Mouse (Mus musculus) leukemia stem cell, adult 10-12 weeks (primary cell): ENCODE results near the gene Eif4enif1. TPM values are rescaled to one million over a fixed set of nuclear protein-coding genes. Genes with fewer than 3 reads are reported as not detected.

Experiments
- polyA plus RNA-seq: library from polyadenylated mRNA; stranded (reverse); fragments of >175 nt; gene quantifications from 2 replicates; pipeline ENCODE4 v1.2.3, GENCODE M21; 2012; ENCODE audit warnings: low replicate concordance

Eif4enif1 gene
- 53.6 and 69.2 TPM in 2 replicates for polyA plus RNA-seq

DNA sequence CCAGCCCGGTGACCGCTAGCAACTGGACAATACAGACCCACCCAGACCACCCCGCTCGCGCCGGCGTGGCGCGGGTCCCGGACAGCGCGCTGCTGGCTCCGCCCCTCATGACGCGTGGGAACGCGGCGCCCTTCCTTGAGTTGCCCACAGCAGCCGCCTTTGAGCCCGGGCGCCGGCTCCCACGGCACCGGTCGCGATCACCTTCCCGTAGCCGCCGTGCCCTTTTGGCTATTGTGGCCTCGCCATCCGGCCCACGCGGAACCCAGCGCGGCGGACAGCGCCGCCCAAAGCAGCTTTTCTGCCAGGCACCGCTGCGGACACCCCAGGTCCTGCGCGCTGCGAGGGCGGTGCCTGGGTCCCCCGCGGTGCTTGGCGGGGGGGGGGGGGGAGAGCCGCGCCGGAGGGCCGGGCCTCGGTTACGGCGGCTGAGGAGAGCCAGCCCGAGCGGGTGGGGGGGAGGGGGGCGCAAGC lies at the start of gene Eif4enif1:
TSS of gene Eif4enif1 (plus strand) at position 162 of the 471 bp plus-strand sequence.

DNA sequence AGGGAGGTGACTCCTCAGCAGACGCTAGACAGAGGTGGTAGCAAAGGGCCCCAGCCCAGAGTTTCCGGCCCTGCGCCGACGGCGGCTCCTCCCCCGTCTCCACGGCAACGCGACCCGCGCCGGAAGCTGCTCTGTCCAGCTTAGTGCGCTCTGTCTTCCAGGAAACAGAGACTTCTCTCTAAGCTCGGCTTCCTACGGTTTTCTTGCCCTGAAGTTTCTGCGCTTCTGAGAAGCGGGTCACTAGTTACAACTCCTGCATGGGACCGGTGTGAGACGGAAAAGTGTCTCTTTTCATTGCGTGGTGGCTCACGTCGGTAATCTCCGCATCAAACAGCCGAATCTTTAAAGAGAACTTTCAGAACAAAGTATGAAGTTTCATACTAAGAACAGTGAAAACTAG lies 8.8 kb upstream of the Eif4enif1 start, which contains the start of gene Sfi1:
TSS of gene Sfi1 (minus strand) at position 101 of the 400 bp plus-strand sequence.

DNA sequence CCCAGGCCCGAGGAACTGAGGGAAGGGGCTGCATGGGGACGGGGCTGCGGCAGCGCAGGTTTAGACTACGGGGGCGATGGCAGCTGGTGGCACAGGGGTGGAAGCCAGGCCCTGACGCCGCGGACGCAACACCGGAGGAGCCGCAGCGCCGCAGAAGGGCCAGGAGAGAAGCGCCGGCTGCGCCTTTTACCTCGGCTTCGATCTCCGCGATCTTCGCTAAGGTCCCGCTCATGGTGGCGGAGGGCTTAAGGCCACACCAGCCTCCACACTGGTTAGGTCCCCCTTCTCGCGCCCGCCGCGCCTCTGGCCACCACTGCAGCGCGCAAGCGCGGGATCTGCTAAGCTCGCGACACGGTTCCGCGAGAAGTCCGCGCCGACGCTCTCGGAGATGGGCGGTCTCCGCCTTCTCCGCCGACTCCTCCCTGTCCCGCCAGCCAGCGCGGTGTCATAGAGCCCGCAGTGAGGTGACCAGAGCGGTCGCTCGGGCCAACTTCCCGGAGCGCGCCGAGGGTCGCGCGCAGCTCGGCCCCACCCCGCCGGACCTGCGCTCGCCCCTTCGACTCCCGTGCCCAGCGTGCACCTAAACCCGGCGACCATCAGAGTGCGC lies 64.0 kb downstream of the Eif4enif1 start, which contains the start of gene Drg1:
TSS of gene Drg1 (minus strand) at position 337 of the 607 bp plus-strand sequence.

DNA sequence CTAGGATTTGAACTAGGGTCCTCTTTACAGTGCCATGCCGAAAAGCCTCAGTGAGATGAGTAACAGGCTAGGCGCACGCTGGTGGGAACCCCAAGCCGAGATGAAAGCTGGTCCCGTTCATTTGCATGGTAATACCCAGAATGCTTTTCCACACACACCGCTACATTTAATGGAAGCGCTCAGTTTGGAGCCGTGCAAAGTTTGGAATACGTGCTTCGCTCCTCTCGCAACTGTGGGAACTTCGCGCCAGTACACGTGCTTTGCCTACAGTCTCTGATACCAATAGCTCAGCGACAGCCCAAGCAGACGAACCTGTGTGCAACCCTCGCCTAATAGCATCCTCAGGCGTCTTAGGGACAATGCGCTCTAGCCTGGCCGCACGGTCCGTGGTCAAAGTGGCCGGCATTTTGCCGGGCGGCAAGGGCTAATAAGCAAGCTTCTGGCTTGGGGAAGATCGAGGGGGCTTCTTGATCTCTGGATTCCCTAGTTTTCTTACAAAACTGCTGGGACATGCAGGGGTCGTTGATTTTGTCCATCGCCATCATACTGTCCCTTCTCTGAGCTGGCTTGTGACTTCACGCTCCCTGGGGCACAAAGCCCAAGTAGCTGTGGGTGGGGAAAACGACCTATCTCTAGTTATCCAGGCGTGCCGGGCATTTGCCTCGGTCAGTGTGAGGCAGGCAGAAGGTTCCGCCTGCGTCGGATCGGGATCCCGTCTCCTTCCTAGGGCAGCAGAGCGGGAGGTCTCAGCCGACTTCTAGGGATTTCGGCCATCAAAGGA lies 86.5 kb downstream of the Eif4enif1 start, which contains the start of gene Patz1:
TSS of gene Patz1 (plus strand) at position 354 of the 781 bp plus-strand sequence.

Other genes with a start within 250 kb of the Eif4enif1 start
- gene Sfi1, start 8.9 kb upstream of the Eif4enif1 start, polyA plus RNA-seq = 27.9 and 30.1 TPM in 2 replicates
- gene Drg1, start 64.0 kb downstream of the Eif4enif1 start, polyA plus RNA-seq = 18.6 and 35.9 TPM in 2 replicates
- 130 and 152 TPM in 2 replicates for gene Patz1, start 86.5 kb downstream of the Eif4enif1 start, polyA plus RNA-seq
- gene Pik3ip1, start 128.0 kb downstream of the Eif4enif1 start, polyA plus RNA-seq = 15.4 and 26.3 TPM in 2 replicates
- gene Limk2, start 206.8 kb downstream of the Eif4enif1 start, polyA plus RNA-seq = 20.5 and 27.2 TPM in 2 replicates
- 0.87 and 1.5 TPM in 2 replicates for gene Rnf185, start 250.0 kb downstream of the Eif4enif1 start, polyA plus RNA-seq